Mouse (Mus musculus) heart, postnatal 36 days (tissue): ENCODE measurements around the gene Rassf4. TPM values are rescaled to one million over a fixed set of nuclear protein-coding genes. Genes with fewer than 3 reads are reported as not detected.
A peak's percentile ranks its signal among the peaks of the same experiment; 100 is the strongest.

Source experiments
- DNase-seq, 2 experiments: peaks; one replicate each; pipeline ENCODE4 v3.0.0; 2021 to 2022
- intact Hi-C: fragments of 180-260 bp; cut with DNase I; formaldehyde crosslinking; loops from one replicate; pipeline ENCODE4 v1.15.1; 2025
- total RNA-seq, 2 experiments: library from RNA; stranded (reverse); gene quantifications; 2 replicates each; pipeline ENCODE4 v1.2.3; 2021

Gene Rassf4
- total RNA-seq: 1 to 10 TPM; 6.5 to 8.0 TPM

DNA sequence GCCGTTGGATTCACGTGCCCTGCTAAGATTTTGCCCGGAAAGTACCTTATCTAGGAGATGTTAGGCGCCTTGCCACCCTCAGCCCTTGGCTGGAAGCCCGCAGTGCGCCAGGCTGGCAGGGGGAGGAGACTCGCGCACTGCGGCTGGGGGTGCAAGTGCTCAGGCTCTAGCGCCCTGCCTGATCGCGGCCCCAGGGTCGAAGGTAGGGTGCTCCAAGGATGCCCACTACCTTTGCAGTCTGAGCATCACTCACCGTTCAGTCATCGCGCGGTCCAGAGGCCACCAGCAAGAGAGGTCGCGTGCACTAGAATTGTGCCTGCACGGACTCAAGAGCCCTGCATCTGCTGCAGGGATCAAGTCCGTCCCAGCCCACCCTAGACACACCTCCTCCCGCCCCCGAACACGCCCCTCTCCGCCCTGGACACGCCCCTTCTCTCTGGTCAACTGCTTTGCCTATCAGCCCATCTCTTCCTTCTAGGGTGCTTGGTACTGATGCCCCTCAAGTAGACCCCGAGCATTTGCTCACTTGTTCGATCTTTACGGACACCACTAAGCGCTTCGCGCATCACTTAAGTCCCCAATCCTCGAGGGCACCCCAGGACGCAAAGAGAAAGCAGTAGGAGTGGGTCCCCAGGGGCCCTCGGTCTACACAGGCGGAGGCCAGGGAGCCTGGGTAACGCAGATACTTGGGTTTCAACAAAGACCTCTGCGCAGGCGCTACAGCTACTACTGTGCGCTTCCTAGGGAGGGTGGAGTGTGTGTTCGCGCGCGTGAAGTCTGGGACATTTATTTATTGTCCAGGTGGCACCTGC is at the start of gene Rassf4:
TSS of gene Rassf4 (minus strand) at position 482 of the 812 bp plus-strand sequence.
- intact Hi-C loops: no loop called here
- peak; percentile 87 to 89 for DNase-seq

DNA sequence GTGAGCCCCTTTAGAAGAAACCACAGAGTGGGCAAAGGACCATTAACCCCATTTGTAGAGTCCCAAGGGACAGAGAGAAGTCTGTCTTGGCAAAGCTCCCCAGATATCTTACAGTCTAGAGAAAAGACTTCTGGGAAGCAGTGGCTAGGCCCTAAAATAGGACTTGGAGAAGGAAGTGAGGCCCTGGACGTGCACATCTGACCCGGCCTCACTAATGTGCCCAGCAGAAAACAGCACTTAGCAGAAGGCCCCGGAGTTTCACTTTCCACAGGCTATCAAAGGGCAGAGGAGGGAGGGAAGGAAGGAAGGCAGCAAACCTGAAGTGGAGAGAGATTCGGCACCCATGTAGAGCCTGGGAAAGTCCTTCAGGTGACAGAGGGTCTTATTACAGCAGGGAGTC is 45.2 kb upstream of the Rassf4 start:
- intact Hi-C loops: no loop called here
- no peak for DNase-seq

DNA sequence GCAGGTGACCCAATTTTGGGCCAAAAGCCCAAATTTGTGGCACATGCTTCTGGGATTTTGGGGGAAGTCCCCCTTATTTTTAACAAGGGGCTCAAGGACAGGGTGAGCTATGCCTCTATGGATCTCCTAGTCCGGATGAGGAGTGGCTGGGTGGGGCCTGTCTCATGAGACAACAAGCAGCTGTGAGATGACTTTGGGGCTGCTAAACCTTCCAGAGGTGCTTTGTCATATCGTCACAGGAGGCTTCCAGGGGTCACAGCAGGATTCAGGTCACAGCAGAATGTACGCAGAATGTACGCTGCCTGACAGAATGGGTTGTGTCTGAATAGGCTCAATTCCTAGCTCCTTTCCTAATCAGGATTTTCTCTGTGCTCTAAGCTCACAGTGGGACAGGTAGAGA is 44.6 kb upstream of the Rassf4 start:
- no peak for DNase-seq
- intact Hi-C loops: no loop called here

DNA sequence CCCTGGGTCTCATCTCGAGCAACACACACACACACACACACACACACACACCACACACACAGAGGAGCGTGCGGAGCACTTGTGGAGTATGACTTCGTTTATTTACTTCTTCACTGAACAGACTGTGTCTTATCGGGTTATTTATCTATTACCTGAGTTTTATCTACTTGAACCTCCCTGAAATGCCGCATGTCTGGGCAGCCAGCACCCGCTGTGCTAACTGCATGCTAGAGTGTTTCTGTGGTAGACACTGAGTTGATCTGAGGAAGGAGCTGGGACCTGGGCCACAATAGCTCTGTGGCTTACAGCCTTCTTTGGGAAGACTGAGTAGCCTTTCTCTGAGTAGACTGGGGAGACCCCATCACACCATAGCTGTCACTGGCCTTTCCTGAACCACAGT is 44.1 kb upstream of the Rassf4 start:
- no peak for DNase-seq
- intact Hi-C loops: no loop called here

DNA sequence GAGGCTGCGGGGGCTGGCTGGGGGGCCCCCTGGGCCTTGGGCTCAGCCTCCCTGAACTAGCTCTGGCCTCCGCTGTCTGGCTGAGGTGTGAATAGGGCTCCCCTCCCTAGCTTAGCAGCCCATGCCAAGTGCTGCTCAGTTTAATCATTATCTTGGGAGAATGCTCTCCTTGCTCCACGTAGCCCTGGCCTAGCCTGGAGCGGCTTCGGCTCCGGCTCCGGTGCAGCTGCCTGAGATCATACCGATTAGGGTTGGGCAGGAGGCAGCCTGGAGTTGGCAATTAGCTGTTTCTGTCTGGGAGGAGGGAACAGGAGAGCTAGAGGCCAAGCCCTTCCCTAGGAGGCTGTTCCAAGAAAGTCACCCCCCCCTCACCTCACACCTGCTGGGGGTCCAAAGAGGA is 42.9 kb upstream of the Rassf4 start, which contains the start of gene Tmem72:
TSS of gene Tmem72 (minus strand) at position 248 of the 400 bp plus-strand sequence.
- no peak for DNase-seq
- intact Hi-C loops: no loop called here

DNA sequence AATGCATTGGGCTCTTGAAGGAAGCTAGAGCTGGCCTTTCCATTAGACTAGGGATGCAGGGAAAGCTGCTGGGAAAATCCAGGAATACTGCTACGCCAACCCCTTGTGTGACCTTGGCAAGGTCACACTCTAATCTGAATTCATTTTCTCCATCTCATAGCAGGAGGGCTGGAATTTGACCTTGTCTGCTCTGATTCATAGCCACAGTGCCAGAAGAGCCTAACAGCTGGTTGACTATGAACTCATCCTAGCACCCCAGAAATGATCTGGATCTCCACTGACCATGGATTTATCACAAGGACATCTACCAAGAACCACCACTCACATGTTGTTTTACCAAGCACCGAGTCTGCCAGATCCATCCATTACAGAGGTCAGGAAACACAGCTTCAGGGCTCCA is 41.4 kb upstream of the Rassf4 start:
- intact Hi-C loops: no loop called here
- DNase-seq: no peak

DNA sequence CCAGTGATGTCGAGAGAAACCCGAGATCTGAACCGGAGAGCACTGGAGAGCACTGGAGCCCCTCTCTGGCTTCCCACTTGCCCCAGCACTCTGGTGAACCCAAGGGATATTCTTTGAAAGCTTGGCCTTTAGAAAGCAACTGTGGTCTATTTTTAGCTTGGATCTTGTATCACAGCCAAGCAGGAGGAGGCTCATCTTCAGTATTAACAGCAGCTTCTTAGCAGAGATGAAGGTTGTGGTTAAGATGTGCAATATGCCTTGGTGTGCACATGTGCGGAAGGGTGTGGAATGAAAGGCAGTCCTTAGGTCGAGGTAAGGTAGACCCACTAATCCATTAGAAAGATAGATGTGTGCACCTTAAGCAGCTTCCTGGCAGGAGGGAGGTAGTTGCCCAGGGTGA is 40.8 kb upstream of the Rassf4 start:
- DNase-seq: no peak

DNA sequence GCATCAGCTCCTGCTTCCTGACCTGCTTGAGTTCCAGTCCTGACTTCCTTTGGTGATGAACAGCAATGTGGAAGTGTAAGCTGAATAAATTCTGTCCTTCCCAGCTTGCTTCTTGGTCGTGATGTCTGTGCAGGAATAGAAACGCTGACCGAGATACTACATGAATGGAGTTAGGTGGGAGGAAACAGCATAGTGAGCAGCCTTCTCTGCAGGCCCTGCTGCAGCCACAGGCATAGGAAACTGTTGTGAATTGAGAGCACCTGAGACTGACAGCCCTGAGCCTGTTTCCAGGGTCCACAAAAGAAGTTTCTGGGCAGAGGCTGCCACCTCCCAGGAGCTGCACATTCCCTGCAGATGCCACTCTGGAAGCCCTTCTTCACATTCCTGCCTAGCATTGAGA is 40.2 kb upstream of the Rassf4 start:
- intact Hi-C loops: no loop called here
- no peak for DNase-seq

More for the DNA sequence above, 40.8 kb upstream of the Rassf4 start:
- intact Hi-C loops: no loop called here

DNA sequence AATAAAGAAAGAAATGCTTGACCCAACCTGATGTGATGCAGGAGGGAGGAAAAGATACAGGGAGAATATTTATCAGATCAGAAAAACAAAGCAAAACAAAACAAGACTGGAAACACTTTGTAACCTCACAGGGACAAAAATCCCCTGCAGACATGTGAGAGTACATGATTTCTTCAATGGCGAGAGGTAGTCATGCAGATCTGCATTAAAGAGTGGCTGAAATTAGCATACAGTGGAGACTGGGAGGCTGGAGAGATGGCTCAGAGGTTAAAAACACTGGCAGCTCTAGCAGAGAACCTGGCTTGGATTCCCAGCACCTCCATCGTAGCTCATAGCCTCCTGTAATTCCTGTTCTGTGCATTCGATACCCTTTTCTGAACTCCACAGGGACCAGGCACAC is 38.8 kb upstream of the Rassf4 start:
- intact Hi-C loops: no loop called here
- DNase-seq: no peak

DNA sequence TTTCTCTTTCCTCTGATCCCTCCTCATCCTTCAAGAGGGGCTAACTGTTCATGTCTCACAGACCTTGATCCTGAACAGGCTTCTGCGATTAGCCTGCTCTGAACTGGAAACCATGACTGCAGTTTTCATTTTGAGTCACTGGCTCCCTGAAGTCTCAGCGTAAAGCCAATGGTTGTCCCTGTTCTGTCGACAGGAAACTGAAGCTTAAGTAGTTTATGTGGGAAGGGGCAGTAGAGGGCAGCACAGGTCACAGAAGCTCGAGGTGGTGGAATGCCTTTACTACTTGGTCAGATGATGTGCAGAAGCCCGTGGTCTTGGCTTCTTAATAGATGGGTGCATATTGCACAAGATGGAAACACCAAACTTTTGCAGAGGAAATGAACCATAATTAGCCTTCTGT is 38.3 kb upstream of the Rassf4 start:
- intact Hi-C loops: no loop called here

DNA sequence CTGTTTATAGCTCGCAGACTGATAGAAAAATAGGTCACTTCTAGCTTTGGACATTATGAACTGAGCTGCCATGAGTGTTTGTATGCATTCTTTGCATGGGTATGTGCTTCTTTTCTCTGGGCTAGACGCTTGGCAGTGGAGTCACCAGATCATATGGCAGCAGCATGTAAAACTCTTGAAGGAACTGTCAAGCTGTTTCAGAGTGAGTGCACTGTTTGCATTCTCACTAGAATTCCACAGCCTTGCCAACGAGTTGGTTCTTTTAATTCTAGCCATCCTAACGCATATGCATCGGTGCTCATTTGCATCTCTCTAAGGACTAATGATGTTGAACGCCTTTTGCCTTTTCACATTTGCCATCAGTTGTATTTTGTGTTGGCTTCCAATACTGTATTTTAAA is 30.6 kb upstream of the Rassf4 start:
- intact Hi-C loops: no loop called here
- no peak for DNase-seq

More for the DNA sequence above, 38.3 kb upstream of the Rassf4 start:
- DNase-seq: no peak

DNA sequence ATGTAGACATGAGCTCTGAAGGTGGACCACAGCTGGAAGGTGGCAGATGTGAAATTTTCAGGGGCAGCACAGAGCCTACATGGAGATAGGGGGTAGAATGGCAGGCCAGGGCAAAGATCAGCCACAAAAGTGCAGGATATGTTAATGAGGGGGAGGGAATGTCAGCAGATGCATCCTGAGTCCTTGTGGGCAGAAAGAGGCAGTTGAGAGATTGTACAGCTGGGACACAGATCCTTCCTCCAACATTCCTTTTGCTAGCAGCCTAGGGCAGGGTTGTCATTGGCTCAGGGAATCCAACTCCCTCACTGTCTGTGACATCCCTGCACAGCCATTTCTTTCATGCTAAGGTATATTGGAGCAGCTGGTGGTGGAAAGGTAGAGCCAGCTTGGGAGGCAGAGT is 27.1 kb upstream of the Rassf4 start:
- no peak for DNase-seq
- intact Hi-C loops: loop anchor here (2.0 kb wide), 1 partner anchor 42 kb away; no protein-coding TSS in a partner anchor

DNA sequence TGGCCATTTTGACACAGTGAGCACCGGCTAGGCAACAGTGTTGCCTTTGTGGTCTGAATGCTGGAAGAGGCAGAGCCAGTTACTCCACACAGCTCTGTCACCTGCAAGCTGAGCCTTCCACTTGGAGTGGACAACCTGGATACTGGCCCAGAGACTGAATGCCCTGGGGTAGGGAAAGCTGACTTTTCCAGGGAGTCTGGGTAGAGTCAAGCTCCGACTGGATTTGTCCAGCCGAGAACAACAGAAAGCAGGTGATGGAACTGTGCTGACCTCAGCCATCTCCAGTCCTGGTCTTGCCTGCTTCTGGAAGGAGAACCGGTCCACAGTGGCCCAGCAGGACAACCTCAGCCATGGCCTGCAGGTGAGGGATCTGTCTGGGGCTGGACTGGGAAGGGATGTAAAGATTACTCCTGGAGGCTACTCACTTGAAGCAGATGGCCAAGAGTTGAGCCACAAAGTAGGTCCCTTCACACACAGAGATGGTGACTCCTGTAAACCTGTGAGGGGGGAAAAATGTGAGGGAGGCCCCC is 24.2 kb upstream of the Rassf4 start:
- DNase-seq: no peak
- intact Hi-C loops: loop anchor here (1.0 to 5.0 kb wide), 3 partner anchors 44 to 80 kb away; no protein-coding TSS in a partner anchor

DNA sequence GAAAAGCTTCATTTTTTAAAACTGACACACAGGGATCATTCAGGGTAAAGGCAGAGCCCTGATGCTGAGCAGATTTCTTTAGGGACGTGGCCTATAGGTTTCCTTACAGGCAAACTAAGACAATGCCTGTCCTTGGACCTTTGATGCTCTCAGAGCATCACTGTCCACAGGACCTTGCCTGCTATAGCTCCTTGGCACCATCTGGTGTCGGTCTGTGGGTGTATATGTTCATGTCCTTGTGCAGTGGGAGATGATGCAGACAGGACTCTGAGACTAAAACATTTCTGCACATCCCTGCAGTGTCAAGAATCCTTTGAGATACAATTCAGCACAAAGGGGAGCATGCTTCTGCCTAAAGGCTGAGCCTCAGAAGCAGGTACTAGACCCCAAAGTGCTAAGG is 23.7 kb upstream of the Rassf4 start:
- no peak for DNase-seq
- intact Hi-C loops: loop anchor here (1.0 to 5.0 kb wide), 3 partner anchors 43 to 79 kb away; no protein-coding TSS in a partner anchor

DNA sequence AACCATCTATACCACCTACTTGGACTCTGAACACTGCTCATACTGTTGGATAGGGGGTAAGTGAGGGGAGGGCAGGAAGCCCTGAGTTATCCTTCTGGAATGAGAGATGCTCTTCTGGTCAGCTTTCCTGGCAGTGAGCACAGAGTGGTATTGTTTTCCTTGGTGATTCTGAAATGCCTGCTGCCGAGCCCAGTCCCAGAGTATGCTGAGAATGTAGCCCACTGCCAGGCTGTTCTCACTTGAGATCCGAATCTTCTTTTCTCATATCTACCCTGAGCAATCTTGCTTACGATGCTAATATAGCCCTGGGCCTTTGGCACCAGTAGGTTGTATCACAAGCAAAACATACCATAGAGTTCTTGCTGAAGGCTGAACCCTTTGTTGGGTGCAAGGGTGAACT is 20.6 kb upstream of the Rassf4 start:
- intact Hi-C loops: no loop called here

DNA sequence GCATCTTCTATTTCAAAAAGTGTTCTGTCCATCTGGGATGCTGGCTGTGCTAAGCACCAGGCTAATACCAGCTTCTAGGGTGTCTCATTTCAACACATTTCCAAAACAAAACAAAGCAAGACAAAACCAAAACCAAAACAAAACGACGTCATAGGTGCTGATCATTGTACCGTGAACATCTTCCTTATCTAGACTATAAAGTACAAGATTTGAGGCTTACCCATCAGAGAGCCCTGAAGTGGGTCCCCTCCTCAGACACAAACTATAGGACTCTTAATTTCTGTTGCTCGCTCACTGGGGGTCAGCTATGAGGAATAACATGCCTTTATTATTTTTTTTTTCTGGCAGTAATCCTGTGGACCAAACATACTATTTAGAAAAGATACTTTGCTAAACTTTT is 19.9 kb upstream of the Rassf4 start:
- intact Hi-C loops: no loop called here
- no peak for DNase-seq

More for the DNA sequence above, 20.6 kb upstream of the Rassf4 start:
- DNase-seq: no peak

DNA sequence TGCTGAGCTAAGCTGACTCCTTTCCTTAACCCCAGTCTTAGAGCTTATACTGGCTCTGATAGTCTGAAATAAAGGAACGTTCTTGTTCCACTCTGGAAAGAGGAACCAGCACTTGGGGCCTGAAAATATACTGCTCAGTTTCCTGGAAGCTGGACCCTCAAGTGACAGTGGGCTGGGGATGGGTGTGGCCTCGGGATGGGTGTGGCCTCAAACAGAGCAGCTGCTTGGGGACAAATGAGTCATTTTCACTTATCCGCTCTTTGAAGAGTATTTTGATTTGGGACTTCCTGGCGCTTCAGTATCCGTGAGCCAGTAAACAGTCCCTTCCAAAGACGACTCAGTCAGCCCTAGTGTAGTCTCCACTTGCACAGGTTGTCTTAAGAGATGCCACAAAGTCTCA is 8.6 kb upstream of the Rassf4 start:
- intact Hi-C loops: no loop called here
- peak in 1 of 2 experiments; percentile 51 for DNase-seq

DNA sequence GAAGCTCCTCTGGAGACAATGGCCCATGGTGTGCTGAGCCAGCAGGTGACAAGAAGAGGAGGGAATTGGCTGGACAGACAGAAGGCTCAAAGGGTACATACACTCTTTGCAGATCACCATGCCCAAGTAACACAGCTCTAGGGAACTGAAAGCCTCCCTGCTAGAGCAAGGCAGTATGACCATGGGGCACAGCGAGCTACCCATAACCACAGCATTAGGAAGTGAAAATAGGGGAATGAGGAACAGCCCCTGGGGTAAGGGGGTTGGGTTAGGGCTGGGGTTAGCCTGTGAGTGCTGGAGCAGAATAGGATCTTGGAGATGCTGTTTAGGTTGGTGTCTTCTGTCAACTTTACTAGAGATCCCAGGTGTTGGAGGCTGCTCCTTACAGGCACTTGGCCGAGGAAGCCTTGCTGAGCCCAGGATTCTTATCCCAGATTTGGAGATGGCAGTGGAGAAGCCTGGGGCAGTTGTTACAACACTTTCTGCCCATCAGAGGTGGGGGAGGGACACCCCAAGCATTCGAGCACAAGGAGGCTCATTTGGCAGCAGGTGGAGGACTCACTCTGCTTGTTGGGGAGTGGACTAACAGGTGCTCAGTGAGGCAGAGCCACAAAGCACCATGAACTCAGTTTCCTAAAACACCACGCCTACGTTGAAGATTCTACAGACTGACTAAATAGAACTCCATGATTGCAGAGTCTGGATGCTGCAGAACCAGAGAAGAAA is 6.0 kb upstream of the Rassf4 start:
- no peak for DNase-seq
- intact Hi-C loops: no loop called here

DNA sequence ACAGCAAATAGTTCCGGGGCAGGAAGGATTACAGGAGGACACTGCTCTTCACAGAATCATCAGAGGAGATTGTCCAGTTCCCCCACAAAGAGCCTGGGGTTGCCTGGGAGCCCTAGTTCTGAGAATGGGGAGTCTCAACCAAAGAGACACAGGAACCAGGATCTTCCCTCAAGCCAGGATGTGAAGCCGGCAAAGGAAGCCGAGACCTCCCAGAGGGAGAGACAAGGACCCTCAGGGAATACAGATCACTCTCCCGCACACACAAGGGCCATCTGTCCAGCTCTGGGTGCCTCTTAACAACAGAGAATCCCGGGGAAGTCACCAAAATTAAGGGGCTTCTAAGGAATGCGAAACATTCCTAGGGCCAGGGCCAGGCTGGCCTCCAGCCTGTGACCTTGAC is 3.6 kb upstream of the Rassf4 start:
- intact Hi-C loops: no loop called here

DNA sequence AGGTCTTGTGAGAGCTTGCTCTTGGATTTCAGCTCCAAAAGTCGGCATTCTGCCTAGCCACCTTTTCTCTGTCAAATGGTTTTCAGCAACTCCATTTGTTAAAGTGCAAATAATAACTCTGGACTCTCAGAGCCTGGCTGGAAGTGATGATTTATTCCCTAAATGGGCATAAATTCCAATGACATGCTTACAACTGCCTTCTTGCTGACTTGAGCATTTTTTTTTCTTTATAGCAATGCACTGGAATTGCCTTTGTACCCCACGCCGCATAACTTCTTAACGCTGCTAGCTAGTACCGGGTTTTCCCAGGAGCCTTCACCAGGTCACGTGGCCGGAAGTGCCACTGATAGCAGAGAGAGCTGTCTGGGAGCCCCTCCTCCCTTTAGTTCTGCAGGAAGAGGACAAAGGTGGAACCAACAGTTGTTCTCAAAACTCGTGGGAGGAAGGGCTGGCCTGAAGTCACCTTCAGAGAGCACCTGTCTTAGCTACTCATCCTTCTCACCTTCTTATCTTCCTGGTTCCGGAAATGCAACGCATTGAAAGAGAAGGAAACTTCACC is 2.7 kb upstream of the Rassf4 start:
- intact Hi-C loops: no loop called here
- no peak for DNase-seq

More for the DNA sequence above, 3.6 kb upstream of the Rassf4 start:
- DNase-seq: no peak

DNA sequence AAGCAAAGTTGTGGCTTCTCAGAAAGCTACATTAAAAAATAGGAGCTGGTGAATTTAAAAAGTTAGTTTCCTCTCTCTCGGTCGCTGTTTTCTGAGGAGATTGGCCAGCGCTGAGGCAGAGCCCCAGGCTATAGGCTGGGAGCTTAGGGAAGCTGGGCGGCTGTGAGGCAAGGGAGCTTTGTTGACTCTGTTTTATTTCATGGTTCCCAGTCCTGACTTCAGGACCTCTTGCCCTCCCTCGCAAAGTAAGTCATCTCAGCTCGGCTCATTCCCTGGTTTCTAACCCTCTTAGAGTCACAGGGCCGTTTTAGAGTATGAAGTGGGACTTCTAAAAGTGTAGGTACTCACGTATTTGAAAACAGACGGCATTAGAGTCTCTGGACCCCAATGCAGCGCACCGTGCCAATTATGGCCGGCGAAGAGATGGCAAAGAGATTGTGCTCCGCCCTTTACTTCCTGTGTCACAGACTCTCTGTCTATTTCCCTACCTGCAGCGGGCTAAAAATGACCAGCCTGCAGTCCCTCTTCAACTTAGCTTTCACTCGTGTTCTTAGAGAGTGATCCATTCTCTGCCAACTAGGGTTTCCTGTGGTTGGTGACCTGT is 633 bp upstream of the Rassf4 start:
- DNase-seq: no peak
- intact Hi-C loops: no loop called here
